Mouse (Mus musculus) midbrain, embryonic 10.5 days (tissue): ENCODE results near the gene Hpcal1. TPM values are rescaled to one million over a fixed set of nuclear protein-coding genes. Genes with fewer than 3 reads are reported as not detected.

Experiments used
- DNase-seq: peaks from one replicate; pipeline ENCODE4 v3.0.0-alpha.2; 2017; ENCODE audit warnings: low spot score
- H3K27ac ChIP-seq: fragments of 300-500 bp; sonication (generic); replicated peaks from 2 replicates; pipeline ENCODE4 v1.5.1; 2016; ENCODE audit warnings: mild to moderate bottlenecking
- H3K27me3 ChIP-seq: fragments of 300-500 bp; sonication (generic); 2 replicates; pipeline ENCODE4 v1.6.1; 2016; ENCODE audit warnings: low read depth, mild to moderate bottlenecking; ENCODE audit not compliant: poor library complexity, severe bottlenecking
- H3K36me3 ChIP-seq: fragments of 300-500 bp; sonication (generic); 2 replicates; pipeline ENCODE4 v1.6.1; 2016; ENCODE audit warnings: mild to moderate bottlenecking, moderate library complexity
- H3K4me1 ChIP-seq: fragments of 300-500 bp; sonication (generic); 2 replicates; pipeline ENCODE4 v1.6.1; 2016
- H3K4me3 ChIP-seq: fragments of 300-500 bp; sonication (generic); 2 replicates; pipeline ENCODE4 v1.5.1; 2016; ENCODE audit warnings: mild to moderate bottlenecking, moderate library complexity
- H3K9me3 ChIP-seq: fragments of 300-500 bp; sonication (generic); replicated peaks from 2 replicates; pipeline ENCODE4 v1.6.1; 2016; ENCODE audit warnings: mild to moderate bottlenecking
- WGBS: fragments of 180-500 bp; shearing (Covaris S2); methylation state at CpG from one replicate; pipeline ENCODE4 v1.1.7; 2016; 5-methylcytosine and 5-hydroxymethylcytosine counted together
- polyA plus RNA-seq: library from polyadenylated mRNA; unstranded; fragments of >200 nt; fragmentation: Nextera tagmentation; extraction: Ambion mirVana; gene quantifications from 2 replicates; pipeline ENCODE4 v1.2.1, GENCODE M21; 2016

Gene Hpcal1
- polyA plus RNA-seq, 1 experiment from 2014 or later = 41.9 TPM

DNA sequence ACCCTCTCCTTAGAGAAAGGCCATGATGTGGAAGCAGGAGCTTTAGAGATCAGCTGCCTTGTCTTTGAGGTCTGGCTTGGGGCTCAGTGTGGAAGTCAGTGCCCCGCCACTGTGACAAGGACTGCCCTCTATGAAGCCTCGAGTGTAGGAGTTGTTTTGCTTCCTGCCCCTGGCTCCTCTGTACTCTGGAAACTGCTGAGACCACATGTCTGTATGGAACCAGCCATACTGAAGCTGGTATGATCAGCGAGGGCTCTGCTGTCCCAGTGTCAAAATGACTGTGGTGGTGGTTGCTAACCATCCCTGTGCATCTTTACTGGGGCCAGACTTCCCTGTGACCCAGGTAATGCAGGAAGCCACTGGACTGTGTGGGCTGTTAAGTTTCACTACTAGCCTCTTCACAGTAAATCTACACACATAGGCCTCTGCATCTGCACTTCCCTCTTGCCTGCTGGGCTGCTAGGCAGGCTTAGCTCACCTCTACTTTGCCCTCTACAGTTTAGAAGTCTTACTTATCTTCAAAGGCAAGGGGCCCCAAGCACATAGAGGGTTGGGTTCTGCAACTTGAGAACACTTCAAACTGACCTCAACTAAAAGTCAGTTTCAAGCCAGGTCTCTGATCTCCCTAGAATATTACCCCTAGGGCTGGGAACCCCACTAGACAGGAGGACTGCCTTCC is 33.9 kb downstream of the Hpcal1 start:
- Histone ChIP-seq H3K27ac (peak overlapping the region; percentile 50), H3K4me3 (no peak overlapping the region), H3K36me3 (no peaks in the 10 kb centered on the region), H3K9me3 (no peaks in the 10 kb centered on the region), H3K27me3 (no peaks in the 10 kb centered on the region), H3K4me1 (peaks cover 46% of the 10 kb centered on the region)
- 68% methylated on average over 3 of the region's 3 CpGs for WGBS
- no peak for DNase-seq

DNA sequence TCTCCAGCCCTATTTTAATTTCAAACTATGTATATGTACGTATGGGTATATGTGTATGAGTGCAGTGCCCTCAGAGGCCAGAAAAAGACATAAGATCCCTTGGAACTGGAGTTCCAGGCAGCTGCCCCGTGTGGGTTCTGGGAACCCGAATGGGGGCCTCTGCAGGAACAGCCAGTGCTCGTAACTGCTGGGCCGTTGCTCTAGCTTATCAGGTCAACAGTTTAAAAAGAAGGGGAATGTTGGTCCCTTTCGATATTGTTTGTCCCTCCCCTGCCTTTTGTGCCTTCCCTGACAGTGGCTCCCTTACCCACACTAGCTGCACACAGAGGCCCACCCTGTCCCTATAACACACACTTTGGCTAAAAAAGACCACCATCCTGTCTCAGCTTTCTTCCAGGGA is 34.9 kb downstream of the Hpcal1 start:
- H3K4me3 ChIP-seq = no peak overlapping the region
- no peaks in the 10 kb centered on the region for H3K9me3 ChIP-seq
- no peaks in the 10 kb centered on the region for H3K27me3 ChIP-seq
- H3K4me1 ChIP-seq = peaks cover 46% of the 10 kb centered on the region
- no peak for DNase-seq
- no peaks in the 10 kb centered on the region; the same call in 1 of the 2 replicates for H3K36me3 ChIP-seq
- H3K27ac ChIP-seq = peak overlapping the region; percentile 63
- 76% methylated on average over 6 of the region's 6 CpGs for WGBS

DNA sequence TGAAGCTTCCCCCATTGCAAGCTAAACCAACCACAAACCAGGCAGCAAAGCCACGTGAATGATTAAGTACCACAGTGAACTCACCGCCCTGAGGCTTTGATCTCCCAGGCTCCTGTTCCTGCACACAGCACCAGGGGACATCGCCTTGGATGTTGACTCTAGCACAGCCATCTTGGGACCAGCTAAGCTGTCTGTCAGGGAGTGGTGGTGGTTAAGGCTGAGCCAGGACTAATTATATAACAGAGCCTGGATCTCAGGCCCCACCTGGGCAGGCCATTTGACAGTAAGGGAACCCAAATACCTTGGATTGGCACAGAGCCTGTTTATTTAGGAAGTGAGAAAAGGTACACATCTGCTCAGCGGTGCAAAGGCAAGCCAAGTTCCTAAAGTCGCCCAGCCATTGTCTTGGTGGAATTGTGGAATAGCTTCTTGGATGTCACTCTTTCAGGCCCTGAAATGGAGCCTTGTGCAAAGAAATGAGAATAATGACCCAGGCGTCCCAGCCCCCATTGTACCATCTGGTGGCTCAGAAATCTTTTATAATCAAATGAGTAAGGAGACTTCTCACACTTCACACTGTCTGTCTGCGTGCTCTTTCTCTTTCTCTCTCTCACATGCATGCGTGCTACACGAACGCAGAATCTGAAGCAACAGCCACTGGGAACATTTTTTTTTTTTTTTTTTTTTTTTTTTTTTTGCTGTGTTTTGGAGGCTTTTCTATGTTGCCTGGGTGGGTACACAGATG is 36.1 kb downstream of the Hpcal1 start:
- H3K4me1 ChIP-seq = peaks cover 46% of the 10 kb centered on the region
- H3K4me3 ChIP-seq = no peak overlapping the region
- no peak for DNase-seq
- H3K27ac ChIP-seq = peak overlapping the region; percentile 63
- H3K9me3 ChIP-seq = no peaks in the 10 kb centered on the region
- WGBS = 70% methylated on average over 10 of the region's 10 CpGs
- no peaks in the 10 kb centered on the region; the same call in 1 of the 2 replicates for H3K36me3 ChIP-seq
- H3K27me3 ChIP-seq = no peaks in the 10 kb centered on the region

DNA sequence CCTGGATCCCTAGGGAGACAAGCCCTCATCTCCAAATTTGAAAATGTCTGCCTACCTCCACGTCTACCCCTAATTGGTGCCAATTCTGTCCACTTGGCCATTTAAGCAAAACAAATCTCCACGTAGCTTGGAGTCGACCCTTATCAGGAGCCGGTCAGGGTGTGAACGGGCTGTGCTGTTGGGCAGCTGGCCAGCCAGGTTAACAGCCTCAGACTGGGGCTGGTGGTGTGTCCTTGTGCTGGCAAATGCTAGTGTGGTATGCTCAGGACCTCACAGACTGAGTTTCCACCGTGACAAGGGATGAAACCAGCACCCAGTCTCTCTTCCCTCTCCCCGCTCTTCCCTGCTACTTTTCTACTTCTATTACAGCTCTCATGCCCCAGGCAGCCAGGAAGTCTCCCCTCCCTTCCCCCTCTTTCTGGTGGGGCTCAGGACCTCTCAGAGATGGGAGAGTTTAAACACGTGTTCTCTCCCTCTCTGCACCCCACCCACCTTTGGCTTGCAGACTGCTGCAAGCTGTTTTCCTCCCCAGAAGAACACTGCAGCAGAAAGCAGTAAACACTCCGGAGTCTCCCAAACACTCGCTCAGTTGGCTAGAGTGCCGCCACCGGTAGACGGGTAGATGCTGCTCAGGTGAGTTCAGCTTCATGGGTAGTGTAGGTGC is 37.2 kb downstream of the Hpcal1 start:
- H3K9me3 ChIP-seq = no peaks in the 10 kb centered on the region
- no peak for DNase-seq
- H3K36me3 ChIP-seq = no peaks in the 10 kb centered on the region; the same call in 1 of the 2 replicates
- no peaks in the 10 kb centered on the region for H3K27me3 ChIP-seq
- H3K4me1 ChIP-seq = peaks cover 54% of the 10 kb centered on the region
- 83% methylated on average over 13 of the region's 13 CpGs for WGBS
- peak overlapping the region; percentile 61 for H3K27ac ChIP-seq
- H3K4me3 ChIP-seq = no peak overlapping the region

DNA sequence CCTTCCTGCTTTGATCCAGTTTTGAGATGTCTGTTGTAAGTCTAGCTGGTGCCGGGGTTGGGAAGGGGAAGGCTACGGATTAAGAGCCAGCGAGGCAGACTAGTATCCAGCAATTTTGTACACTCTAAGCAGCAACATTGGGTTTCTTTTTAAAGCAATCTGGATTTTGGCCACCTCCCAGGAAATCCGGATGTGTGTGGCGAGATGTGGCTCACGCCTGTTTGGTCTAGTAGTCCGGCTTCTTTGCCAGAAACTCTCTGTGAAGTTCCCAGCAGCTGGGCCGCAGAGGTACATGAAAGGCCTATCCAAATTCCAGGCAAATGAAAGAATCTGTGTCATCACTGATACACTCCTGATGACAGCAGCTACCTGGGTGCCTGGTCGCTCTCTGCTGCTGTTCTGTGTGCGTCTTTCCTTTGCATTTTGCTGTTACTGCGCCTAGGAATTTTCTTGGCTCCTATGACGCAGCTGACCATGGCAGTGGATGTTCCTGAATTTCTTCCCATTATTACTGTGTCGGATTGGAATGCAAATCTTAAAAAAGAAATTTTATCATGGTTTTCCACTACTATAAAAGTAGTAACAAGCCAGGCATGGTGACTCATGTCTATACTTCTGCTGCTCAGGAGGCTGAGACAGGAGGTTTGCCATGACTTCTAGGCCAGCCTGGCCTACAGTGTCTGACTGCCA is 38.7 kb downstream of the Hpcal1 start:
- no peaks in the 10 kb centered on the region for H3K9me3 ChIP-seq
- 95% methylated on average over 13 of the region's 13 CpGs for WGBS

DNA sequence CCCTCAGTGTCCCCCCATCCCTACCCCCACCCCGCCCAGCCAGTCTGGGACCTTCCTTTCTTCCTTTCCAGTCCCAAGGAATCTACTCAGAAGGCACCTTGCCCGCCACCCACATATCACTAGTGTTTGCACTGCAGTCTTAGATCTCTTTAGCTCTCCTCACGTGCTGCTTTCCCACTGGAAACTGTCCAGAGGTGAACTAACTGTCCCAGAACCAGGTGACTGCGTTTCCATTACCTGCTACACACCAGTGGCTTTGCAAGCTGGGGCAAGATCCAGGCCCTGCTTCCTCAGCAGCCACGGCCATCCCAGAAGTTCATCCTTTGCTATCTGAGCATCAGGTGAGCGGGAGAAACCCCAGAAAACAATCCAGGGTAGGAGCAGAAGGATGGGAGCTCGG is 41.4 kb downstream of the Hpcal1 start:
- no peaks in the 10 kb centered on the region; the same call in 1 of the 2 replicates for H3K36me3 ChIP-seq
- H3K4me3 ChIP-seq = no peak overlapping the region
- H3K4me1 ChIP-seq = peaks cover 34% of the 10 kb centered on the region
- WGBS = 87% methylated on average over 7 of the region's 7 CpGs
- H3K27ac ChIP-seq = 0 out of 2 replicates have a peak overlapping the region, but pooled peaks have one; percentile 13
- H3K27me3 ChIP-seq = no peaks in the 10 kb centered on the region
- no peak for DNase-seq
- no peaks in the 10 kb centered on the region for H3K9me3 ChIP-seq

More for the DNA sequence above, 38.7 kb downstream of the Hpcal1 start:
- H3K36me3 ChIP-seq = no peaks in the 10 kb centered on the region; the same call in 1 of the 2 replicates
- no peaks in the 10 kb centered on the region for H3K27me3 ChIP-seq
- H3K27ac ChIP-seq = no peak overlapping the region
- no peak overlapping the region for H3K4me3 ChIP-seq
- H3K4me1 ChIP-seq = peaks cover 55% of the 10 kb centered on the region
- no peak for DNase-seq

DNA sequence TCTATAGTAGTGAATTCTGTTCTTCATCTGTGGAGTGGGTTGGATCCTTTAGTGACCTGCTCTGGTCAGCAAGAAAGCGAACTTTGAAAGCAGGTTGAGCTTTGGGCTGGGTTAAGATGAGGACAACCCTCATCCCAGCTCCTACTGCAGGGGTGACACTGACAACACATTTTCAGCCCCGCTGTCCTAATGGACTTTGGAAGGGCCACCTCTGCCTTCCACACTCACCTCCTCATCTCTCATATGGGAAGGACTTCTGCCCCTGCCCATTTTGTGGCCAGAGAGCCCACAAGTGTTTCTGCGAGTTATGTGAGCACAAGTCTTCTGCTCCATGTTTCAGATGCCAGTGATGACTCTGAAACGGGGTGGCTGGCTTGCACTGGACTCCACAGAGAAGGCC is 41.9 kb downstream of the Hpcal1 start:
- no peak for DNase-seq
- H3K9me3 ChIP-seq = no peaks in the 10 kb centered on the region
- H3K27me3 ChIP-seq = no peaks in the 10 kb centered on the region
- no peaks in the 10 kb centered on the region; the same call in 1 of the 2 replicates for H3K36me3 ChIP-seq
- no peak overlapping the region for H3K4me3 ChIP-seq
- no peak overlapping the region; the same call in 1 of the 2 replicates for H3K27ac ChIP-seq
- H3K4me1 ChIP-seq = peaks cover 34% of the 10 kb centered on the region
- 84% methylated on average over 4 of the region's 4 CpGs for WGBS

DNA sequence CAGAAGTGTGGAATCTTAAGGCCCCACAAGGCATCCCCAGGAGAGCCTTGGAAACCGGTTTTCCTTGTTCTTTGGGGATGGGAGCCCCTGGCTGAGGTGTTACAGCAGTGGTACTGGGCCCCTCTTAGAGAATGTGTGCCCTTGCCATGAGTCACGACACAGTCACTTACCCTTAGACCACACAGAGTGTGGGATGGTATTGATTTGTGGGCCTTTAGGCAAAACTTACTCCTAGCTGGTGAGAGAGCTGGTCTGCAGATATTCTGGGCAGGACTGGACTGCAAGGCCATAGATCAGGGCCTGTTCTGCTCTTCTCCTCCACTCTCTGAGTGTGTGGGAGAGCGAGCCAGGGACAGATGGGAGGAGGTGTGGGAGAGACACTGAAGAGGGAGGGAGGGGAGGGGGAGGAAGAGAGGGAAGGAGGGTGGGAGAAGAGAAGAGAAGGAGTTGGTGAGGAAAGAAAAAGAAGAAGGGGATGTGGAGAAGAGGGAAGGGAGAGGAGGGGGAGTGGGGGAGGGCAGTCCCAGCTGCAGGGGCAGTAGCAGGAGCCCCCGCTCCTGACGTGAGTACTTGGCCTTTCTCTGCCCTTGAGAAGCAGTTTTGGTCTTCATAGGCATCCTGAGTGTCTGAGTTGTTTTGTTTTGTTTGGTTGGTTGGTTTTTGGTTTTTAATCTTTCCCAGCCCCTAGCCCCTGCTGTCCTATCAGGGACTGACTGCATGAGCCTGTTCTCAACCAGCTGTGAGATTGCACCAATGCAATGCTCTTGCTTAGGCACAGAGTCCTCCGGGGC is 42.7 kb downstream of the Hpcal1 start:
- Histone ChIP-seq H3K9me3 (no peaks in the 10 kb centered on the region), H3K4me1 (peaks cover 38% of the 10 kb centered on the region), H3K27ac (peak overlapping the region; percentile 3; the same call in 1 of the 2 replicates), H3K36me3 (no peaks in the 10 kb centered on the region; the same call in 1 of the 2 replicates), H3K27me3 (no peaks in the 10 kb centered on the region), H3K4me3 (no peak overlapping the region)
- DNase-seq = no peak
- WGBS = 65% methylated on average over 6 of the region's 6 CpGs

DNA sequence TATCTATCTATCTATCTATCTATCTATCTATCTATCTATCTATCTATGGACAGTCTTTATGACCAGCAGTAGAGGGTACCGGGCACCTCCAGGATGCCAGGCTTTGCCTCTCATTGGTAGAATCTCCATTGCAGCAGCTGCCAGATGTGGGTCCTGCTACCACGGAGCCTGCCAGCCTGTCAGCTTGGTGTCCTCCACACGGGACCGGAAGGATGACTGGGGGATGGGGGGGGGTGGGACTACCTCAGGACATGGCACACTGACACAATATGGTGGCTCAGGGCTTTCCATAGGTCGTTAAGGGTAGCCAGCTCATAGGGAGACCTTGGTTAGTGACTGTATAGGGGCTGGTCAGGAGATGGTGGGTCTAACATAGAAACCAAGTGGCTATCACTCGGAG is 45.7 kb downstream of the Hpcal1 start:
- no peaks in the 10 kb centered on the region for H3K9me3 ChIP-seq
- DNase-seq = no peak
- no peak overlapping the region for H3K4me3 ChIP-seq
- H3K27me3 ChIP-seq = peaks cover 8% of the 10 kb centered on the region
- WGBS = 89% methylated on average over 6 of the region's 6 CpGs
- H3K4me1 ChIP-seq = peaks cover 51% of the 10 kb centered on the region
- H3K36me3 ChIP-seq = no peaks in the 10 kb centered on the region
- H3K27ac ChIP-seq = no peak overlapping the region

DNA sequence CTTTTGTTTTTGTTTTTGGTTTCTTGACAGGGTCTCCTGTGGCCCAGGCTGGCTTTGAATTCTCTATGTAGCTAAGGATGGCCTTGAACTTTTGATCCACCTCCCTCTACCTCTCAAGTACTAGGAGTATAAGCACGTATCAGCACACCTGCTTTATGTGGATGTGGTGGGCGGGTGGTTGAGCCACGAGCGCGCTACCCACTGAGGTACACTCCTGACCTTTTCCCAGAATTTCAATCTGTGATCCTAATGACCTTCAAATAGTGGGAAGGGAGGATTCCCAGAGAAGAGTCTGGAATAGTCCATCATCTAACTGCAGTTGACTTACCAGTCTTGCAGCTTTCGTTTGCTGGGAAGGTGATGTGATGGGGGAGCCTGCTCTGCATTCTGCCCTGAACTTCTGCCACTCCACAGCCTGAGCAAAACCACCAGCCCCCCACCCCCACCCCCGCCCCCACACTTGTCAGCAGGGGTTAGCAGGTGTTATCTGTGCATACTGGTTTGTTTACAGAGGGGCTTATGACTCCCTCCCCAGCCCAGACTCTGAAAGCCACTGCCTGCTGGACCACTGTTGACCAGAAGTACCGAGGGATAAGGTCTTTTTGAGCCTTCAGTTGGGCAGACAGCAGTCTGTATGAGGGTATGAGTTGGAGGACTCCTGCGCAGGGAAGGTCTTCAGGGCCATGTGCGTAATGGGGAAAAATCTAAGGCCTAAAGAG is 46.4 kb downstream of the Hpcal1 start:
- Histone ChIP-seq H3K27me3 (peaks cover 8% of the 10 kb centered on the region), H3K36me3 (no peaks in the 10 kb centered on the region), H3K4me3 (no peak overlapping the region), H3K9me3 (no peaks in the 10 kb centered on the region), H3K27ac (peak overlapping the region; percentile 28; the same call in 1 of the 2 replicates), H3K4me1 (peaks cover 58% of the 10 kb centered on the region)
- 74% methylated on average over 10 of the region's 10 CpGs for WGBS
- DNase-seq = no peak

DNA sequence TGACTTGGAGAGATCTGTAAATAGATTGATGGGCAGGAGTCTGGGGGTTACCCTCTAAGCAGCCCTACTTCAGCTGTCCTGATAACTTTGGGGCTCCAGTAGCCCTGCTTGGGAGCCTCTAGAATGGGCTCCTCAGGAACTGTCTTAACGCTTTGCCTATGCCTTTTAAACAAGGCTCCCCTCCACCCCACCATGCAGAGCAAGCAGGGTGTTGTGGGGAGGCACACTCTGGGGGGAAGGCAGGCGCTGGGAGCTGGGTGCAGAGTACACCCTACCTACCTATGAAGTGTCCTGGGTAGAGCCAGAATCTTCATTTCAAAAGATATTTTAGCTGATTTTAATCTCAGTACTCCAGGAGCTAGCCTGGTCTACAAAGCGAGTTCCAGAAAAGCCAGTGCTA is 47.2 kb downstream of the Hpcal1 start:
- no peak overlapping the region for H3K4me3 ChIP-seq
- H3K9me3 ChIP-seq = no peaks in the 10 kb centered on the region
- H3K27me3 ChIP-seq = peaks cover 8% of the 10 kb centered on the region
- peaks cover 58% of the 10 kb centered on the region for H3K4me1 ChIP-seq
- no peak for DNase-seq
- 81% methylated on average over 3 of the region's 3 CpGs for WGBS
- no peaks in the 10 kb centered on the region for H3K36me3 ChIP-seq
- H3K27ac ChIP-seq = peak overlapping the region; percentile 28; the same call in 1 of the 2 replicates
